Mouse (Mus musculus) megakaryocyte, embryonic 14.5 days (primary cell): ENCODE measurements around the gene Dda1.

ENCODE experiments used
- FLI1 ChIP-seq: IDR thresholded peaks from 2 replicates; pipeline ENCODE4 v1.6.1; 2012; ENCODE audit warnings: low read length, inconsistent platforms, mixed read lengths
- GATA1 ChIP-seq: IDR thresholded peaks from 3 replicates; pipeline ENCODE4 v1.6.1; 2012; ENCODE audit warnings: mixed read lengths, low read length, inconsistent platforms, borderline replicate concordance

DNA sequence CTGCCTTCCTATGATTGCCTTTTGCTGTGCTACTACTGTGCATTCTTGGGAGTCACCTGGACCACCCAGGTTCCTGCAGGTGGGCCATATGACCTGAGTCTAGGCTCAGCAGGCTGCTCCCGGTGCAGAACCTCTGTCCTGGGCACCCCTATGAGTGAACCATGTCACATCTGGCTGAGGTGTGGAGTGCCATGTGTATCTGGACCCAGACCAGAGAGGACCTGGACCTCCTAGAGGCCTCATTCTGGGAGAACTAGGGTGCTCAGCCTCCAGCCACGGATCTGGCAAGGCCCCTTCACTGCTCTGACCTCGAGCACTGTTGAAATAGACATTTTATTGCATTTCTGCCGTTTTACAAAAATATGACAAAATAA is 6.7 kb downstream of the Dda1 start:
- TF ChIP-seq GATA1 (no peak), FLI1 (no peak)
